Mouse (Mus musculus) T-cell, adult 66 days (primary cell): ENCODE measurements around the gene Rest. TPM values are rescaled to one million over a fixed set of nuclear protein-coding genes. Genes with fewer than 3 reads are reported as not detected.

Source experiments
- total RNA-seq, 2 experiments: library from RNA; stranded (reverse); gene quantifications; 3 replicates in 1 of 2; 4 replicates in 1 of 2; pipeline ENCODE4 v1.2.4; 2023

The Rest gene
- total RNA-seq: 10 to 100 TPM; 29.4 to 31.1 TPM

GRCm38 (mm10) chr5:77265081-77265670 lies at the start of gene Rest:
Gene Rest, plus strand, starts transcription at chr5:77265491.

GRCm38 (mm10) chr5:77309924-77310772 lies 44.9 kb downstream of the Rest start, which contains the start of the genes Noa1 and Polr2b:
Gene Noa1, minus strand, starts transcription at chr5:77310084.
Gene Polr2b, plus strand, starts transcription at chr5:77310147.

Other genes with a start within 250 kb of the Rest start
- gene Thegl, start 249.5 kb upstream of the Rest start, total RNA-seq: not detected
- 10 to 100 TPM; 31.1 to 42.4 TPM for gene Hopx, start 150.4 kb upstream of the Rest start, total RNA-seq
- not detected for gene Spink2, start 54.0 kb upstream of the Rest start, total RNA-seq
- gene Noa1, start 44.6 kb downstream of the Rest start, total RNA-seq: 10 to 100 TPM; 21.6 to 25.6 TPM
- 10 to 100 TPM; 46.9 to 54.7 TPM for gene Polr2b, start 44.7 kb downstream of the Rest start, total RNA-seq
- gene Igfbp7, start 142.6 kb downstream of the Rest start, total RNA-seq: 1 to 10 TPM in 1 of 2 experiments, under 1 TPM in 1; 0.71 to 1.0 TPM